Mouse (Mus musculus): ENCODE measurements around the gene 2310030G06Rik. TPM values are rescaled to one million over a fixed set of nuclear protein-coding genes. Genes with fewer than 3 reads are reported as not detected.

Gene 2310030G06Rik
- polyA plus RNA-seq, 1 experiment from 2014 or later = 3.4 TPM

DNA sequence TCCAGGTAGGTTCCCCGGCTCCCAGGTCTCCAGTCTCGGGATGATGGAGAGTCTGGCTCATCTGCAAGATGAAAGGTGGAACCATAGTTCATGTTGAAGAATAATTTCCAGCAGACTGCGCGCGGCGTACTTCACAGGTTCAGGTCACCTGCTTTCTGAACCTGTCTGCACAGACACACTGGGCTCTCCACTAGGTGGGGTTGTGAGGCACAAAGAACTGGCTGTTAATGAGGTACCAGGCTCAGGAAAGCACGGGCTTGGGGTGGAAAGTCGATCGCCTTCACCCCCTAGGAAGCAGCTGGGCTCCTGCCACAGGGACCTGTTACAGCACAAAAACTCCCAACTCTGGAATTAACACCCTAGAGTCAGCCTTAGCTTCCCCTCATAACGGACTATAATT lies 52.7 kb downstream of the 2310030G06Rik start:
- DNase-seq (ENCODE audit: low spot score) (peak; percentile 68), ATAC-seq (replicated peaks; ENCODE audit: insufficient number of reproducible peaks, low FRiP score, low TSS enrichment, low read depth) (no peak)
- no peaks in the 10 kb centered on the region for H3K27me3 ChIP-seq (ENCODE audit: control insufficient read depth, insufficient read depth, low read length)
- no peak overlapping the region for H3K4me3 ChIP-seq (ENCODE audit: low read depth, low read length)
- no peaks in the 10 kb centered on the region for H3K9me3 ChIP-seq (replicated peaks; ENCODE audit: control insufficient read depth, low read length)
- no peak overlapping the region for H3K9ac ChIP-seq (replicated peaks; ENCODE audit: low read length)
- peaks cover 4% of the 10 kb centered on the region; the same call in 1 of the 2 replicates for H3K4me1 ChIP-seq (ENCODE audit: control insufficient read depth, insufficient read depth, low read length)
- no peak overlapping the region for H3K27ac ChIP-seq (replicated peaks; ENCODE audit: low read depth, low read length)
- WGBS = 25% methylated on average over 10 of the region's 10 CpGs
- peaks cover 3% of the 10 kb centered on the region; the same call in 1 of the 2 replicates for H3K36me3 ChIP-seq (replicated peaks; ENCODE audit: control insufficient read depth, insufficient read depth, low read depth, low read length)
- no peak overlapping the region for H3K4me2 ChIP-seq (ENCODE audit: low read depth, low read length)

DNA sequence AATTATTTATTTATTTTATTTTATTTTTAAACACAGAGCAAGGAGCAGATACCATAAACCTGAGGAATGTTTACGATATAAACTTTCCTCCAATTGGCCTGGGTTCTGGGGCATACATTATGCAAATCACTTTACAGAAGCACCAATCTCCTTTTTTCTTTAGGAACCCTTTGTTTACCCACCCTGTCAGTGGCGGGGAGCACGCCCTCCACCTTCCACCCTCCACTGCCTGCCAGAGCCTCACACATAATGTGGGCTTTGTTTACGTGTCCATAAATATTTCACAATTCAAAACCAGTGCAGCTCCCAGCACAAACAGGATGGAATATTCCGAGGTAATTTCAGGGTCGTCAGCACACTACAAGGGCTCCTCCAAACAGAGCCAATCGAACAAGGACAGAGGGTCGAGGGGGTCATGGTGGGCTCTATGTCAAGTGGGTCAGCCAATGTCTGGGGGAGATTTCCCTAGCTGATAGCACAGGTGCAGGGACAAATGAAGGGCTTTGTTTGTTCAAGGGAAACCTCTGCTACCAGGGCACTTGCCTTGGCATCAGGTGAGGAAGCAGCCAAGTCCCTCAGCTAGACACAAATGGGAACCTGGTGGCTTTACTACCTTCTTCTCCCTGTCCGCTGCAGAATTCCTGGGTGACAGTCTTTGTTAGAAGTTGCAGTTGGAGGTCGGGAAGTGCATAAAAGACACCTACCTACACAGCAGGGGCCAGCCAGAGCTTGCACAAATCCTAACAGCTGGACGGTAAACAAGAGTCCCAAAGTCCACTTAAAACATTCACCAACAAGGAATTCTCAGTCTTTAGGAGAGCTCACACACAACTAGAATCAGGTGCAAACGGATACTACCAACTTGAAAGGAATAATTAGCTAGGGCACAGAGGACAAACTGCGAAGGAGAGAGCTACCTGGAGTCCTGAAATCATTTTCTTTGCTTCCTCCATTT lies 53.4 kb downstream of the 2310030G06Rik start:
- no peaks in the 10 kb centered on the region; the same call in 1 of the 2 replicates for H3K4me1 ChIP-seq (ENCODE audit: control insufficient read depth, insufficient read depth, low read length)
- ATAC-seq (replicated peaks; ENCODE audit: insufficient number of reproducible peaks, low FRiP score, low TSS enrichment, low read depth) (no peak), DNase-seq (ENCODE audit: low spot score) (no peak)
- H3K36me3 ChIP-seq (replicated peaks; ENCODE audit: control insufficient read depth, insufficient read depth, low read depth, low read length) = peaks cover 3% of the 10 kb centered on the region; the same call in 1 of the 2 replicates
- H3K27me3 ChIP-seq (ENCODE audit: control insufficient read depth, insufficient read depth, low read length) = no peaks in the 10 kb centered on the region
- H3K9me3 ChIP-seq (replicated peaks; ENCODE audit: control insufficient read depth, low read length) = no peaks in the 10 kb centered on the region
- H3K9ac ChIP-seq (replicated peaks; ENCODE audit: low read length) = no peak overlapping the region
- H3K4me3 ChIP-seq (ENCODE audit: low read depth, low read length) = no peak overlapping the region
- H3K27ac ChIP-seq (replicated peaks; ENCODE audit: low read depth, low read length) = no peak overlapping the region
- WGBS = 37% methylated on average over 13 of the region's 13 CpGs
- no peak overlapping the region for H3K4me2 ChIP-seq (ENCODE audit: low read depth, low read length)

Other genes with a start within 250 kb of the 2310030G06Rik start
- 59.7 and 64.6 TPM in 2 replicates for gene Pts, start 217.8 kb downstream of the 2310030G06Rik start, polyA plus RNA-seq (2014; fragmentation: Nextera tagmentation; extraction: Ambion mirVana)
- gene Il18, start 191.7 kb downstream of the 2310030G06Rik start, polyA plus RNA-seq (2014; fragmentation: Nextera tagmentation; extraction: Ambion mirVana) = 2.4 and 3.3 TPM in 2 replicates
- 0.13 and 0.47 TPM in 2 replicates for gene Bco2, start 191.4 kb downstream of the 2310030G06Rik start, polyA plus RNA-seq (2014; fragmentation: Nextera tagmentation; extraction: Ambion mirVana)
- not detected in 2 replicates for gene Tex12, start 185.2 kb downstream of the 2310030G06Rik start, polyA plus RNA-seq (2014; fragmentation: Nextera tagmentation; extraction: Ambion mirVana)
- 302 and 308 TPM in 2 replicates for gene Sdhd, start 142.7 kb downstream of the 2310030G06Rik start, polyA plus RNA-seq (2014; fragmentation: Nextera tagmentation; extraction: Ambion mirVana)
- 301 and 326 TPM in 2 replicates for gene Timm8b, start 142.6 kb downstream of the 2310030G06Rik start, polyA plus RNA-seq (2014; fragmentation: Nextera tagmentation; extraction: Ambion mirVana)
- 3.1 and 5.3 TPM in 2 replicates for gene Pih1d2, start 129.2 kb downstream of the 2310030G06Rik start, polyA plus RNA-seq (2014; fragmentation: Nextera tagmentation; extraction: Ambion mirVana)
- gene Nkapd1, start 129.1 kb downstream of the 2310030G06Rik start, polyA plus RNA-seq (2014; fragmentation: Nextera tagmentation; extraction: Ambion mirVana) = 30.8 and 35.3 TPM in 2 replicates
- gene Dlat, start 86.8 kb downstream of the 2310030G06Rik start, polyA plus RNA-seq (2014; fragmentation: Nextera tagmentation; extraction: Ambion mirVana) = 61.2 and 65.6 TPM in 2 replicates
- 24.2 and 25.3 TPM in 2 replicates for gene Dixdc1, start 7.0 kb downstream of the 2310030G06Rik start, polyA plus RNA-seq (2014; fragmentation: Nextera tagmentation; extraction: Ambion mirVana)
- gene Cryab, start 4.8 kb upstream of the 2310030G06Rik start, polyA plus RNA-seq (2014; fragmentation: Nextera tagmentation; extraction: Ambion mirVana) = 17.4 and 23.2 TPM in 2 replicates
- gene Hspb2, start 5.8 kb upstream of the 2310030G06Rik start, polyA plus RNA-seq (2014; fragmentation: Nextera tagmentation; extraction: Ambion mirVana) = 3.0 and 4.4 TPM in 2 replicates
- gene Fdxacb1, start 21.7 kb upstream of the 2310030G06Rik start, polyA plus RNA-seq (2014; fragmentation: Nextera tagmentation; extraction: Ambion mirVana) = 14.1 and 14.3 TPM in 2 replicates
- gene Alg9, start 28.5 kb upstream of the 2310030G06Rik start, polyA plus RNA-seq (2014; fragmentation: Nextera tagmentation; extraction: Ambion mirVana) = 41.6 and 43.2 TPM in 2 replicates
- 32.4 and 33.3 TPM in 2 replicates for gene 1110032A03Rik, start 29.0 kb upstream of the 2310030G06Rik start, polyA plus RNA-seq (2014; fragmentation: Nextera tagmentation; extraction: Ambion mirVana)
- gene Ppp2r1b, start 98.8 kb upstream of the 2310030G06Rik start, polyA plus RNA-seq (2014; fragmentation: Nextera tagmentation; extraction: Ambion mirVana) = 126 and 136 TPM in 2 replicates

Data from embryonic facial prominence, embryonic 11.5 days (tissue).